Mouse (Mus musculus): ENCODE measurements at regions not wholly inside any gene's neighbourhood (a gene's known extent, or its start where the extent isn't known, plus 50 kb on each side); places are given as distances from the start of the nearest gene placed in this dataset.

DNA sequence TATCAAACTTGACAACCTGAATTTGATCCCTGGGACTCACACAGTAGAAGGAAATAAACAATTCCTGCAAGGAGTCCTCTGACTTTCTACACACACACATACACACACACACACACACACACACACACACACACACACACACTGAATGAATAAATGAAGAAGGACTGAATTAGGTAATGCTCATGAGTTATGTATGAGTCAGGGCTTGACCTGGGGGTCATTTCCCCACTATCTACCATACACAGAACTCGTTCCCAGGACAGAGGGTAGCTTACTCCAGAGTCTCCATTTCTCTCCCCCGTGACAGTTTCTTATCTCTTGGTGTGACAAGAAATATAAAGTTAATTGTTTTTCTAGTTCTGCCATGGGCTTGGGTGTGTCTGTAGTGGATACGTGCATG lies 50.1 kb upstream of the Gadd45a start:
- no peak for DNase-seq (ENCODE audit: extremely low read depth, insufficient read length, low spot score)
